Mouse (Mus musculus) ovary, adult 10 weeks (tissue): Measurements from ENCODE around the gene Olfr1098. TPM values are rescaled to one million over a fixed set of nuclear protein-coding genes. Genes with fewer than 3 reads are reported as not detected.

Experiments used
- polyA plus RNA-seq: library from polyadenylated mRNA; stranded (reverse); fragments of 350-450 nt; fragmentation: Illumina TruSeq; extraction: RNeasy Lipid Tissue Mini Kit (QIAGEN cat#74804); gene quantifications from one replicate; pipeline ENCODE4 v1.2.3, GENCODE M21; 2014

The Olfr1098 gene
- polyA plus RNA-seq, result not detected

GRCm38 (mm10) chr2:86924445-86924844 lies at the start of gene Olfr1098:
Gene Olfr1098, minus strand, starts transcription at chr2:86924545.

GRCm38 (mm10) chr2:86960593-86960992 lies 36.2 kb upstream of the Olfr1098 start, which contains the start of gene Olfr1099:
Gene Olfr1099, minus strand, starts transcription at chr2:86960693.

GRCm38 (mm10) chr2:86892116-86892515 lies 32.2 kb downstream of the Olfr1098 start, which contains the start of gene Olfr1097:
Gene Olfr1097, minus strand, starts transcription at chr2:86892216.

GRCm38 (mm10) chr2:86874702-86875101 lies 49.6 kb downstream of the Olfr1098 start, which contains the start of gene Gm13723:
Gene Gm13723, minus strand, starts transcription at chr2:86874802.

Other genes starting within 250 kb of the Olfr1098 start
- not detected for gene Olfr1086, start 244.5 kb downstream of the Olfr1098 start, polyA plus RNA-seq
- not detected for gene Olfr1087, start 226.2 kb downstream of the Olfr1098 start, polyA plus RNA-seq
- not detected for gene Olfr1089, start 190.8 kb downstream of the Olfr1098 start, polyA plus RNA-seq
- not detected for gene Olfr1090, start 165.6 kb downstream of the Olfr1098 start, polyA plus RNA-seq
- not detected for gene Olfr1093, start 142.1 kb downstream of the Olfr1098 start, polyA plus RNA-seq
- gene Olfr141, start 114.5 kb downstream of the Olfr1098 start, polyA plus RNA-seq, result not detected
- gene Olfr1094, start 99.9 kb downstream of the Olfr1098 start, polyA plus RNA-seq, result not detected
- not detected for gene Olfr1095, start 72.8 kb downstream of the Olfr1098 start, polyA plus RNA-seq
- gene Gm13723, start 49.7 kb downstream of the Olfr1098 start, polyA plus RNA-seq, result not detected
- gene Olfr1097, start 32.3 kb downstream of the Olfr1098 start, polyA plus RNA-seq, result not detected
- not detected for gene Olfr1099, start 36.1 kb upstream of the Olfr1098 start, polyA plus RNA-seq
- not detected for gene Olfr1100, start 55.4 kb upstream of the Olfr1098 start, polyA plus RNA-seq
- gene Olfr1101, start 66.7 kb upstream of the Olfr1098 start, polyA plus RNA-seq, result not detected
- not detected for gene Olfr1102, start 73.9 kb upstream of the Olfr1098 start, polyA plus RNA-seq
- gene Olfr1104, start 102.5 kb upstream of the Olfr1098 start, polyA plus RNA-seq, result 0.54 TPM
- not detected for gene Olfr1105, start 112.0 kb upstream of the Olfr1098 start, polyA plus RNA-seq
- gene Olfr1106, start 127.7 kb upstream of the Olfr1098 start, polyA plus RNA-seq, result not detected
- gene Olfr1107, start 151.3 kb upstream of the Olfr1098 start, polyA plus RNA-seq, result not detected
- not detected for gene Olfr1109, start 171.5 kb upstream of the Olfr1098 start, polyA plus RNA-seq
- gene Olfr259, start 190.0 kb upstream of the Olfr1098 start, polyA plus RNA-seq, result not detected
- not detected for gene Olfr1110, start 215.8 kb upstream of the Olfr1098 start, polyA plus RNA-seq
- gene Olfr1111, start 228.1 kb upstream of the Olfr1098 start, polyA plus RNA-seq, result not detected